Mouse (Mus musculus): ENCODE results near the gene Dnajb13. TPM values are rescaled to one million over a fixed set of nuclear protein-coding genes. Genes with fewer than 3 reads are reported as not detected.
"Not testable (repeated sequence)": the region's sequence is repeated elsewhere in the genome, so short reads cannot be mapped to it uniquely, and the experiment has no call there.

Dnajb13 gene
- polyA plus RNA-seq, 2 experiments from 2014 or later, result 20.0 to 20.3 TPM

DNA sequence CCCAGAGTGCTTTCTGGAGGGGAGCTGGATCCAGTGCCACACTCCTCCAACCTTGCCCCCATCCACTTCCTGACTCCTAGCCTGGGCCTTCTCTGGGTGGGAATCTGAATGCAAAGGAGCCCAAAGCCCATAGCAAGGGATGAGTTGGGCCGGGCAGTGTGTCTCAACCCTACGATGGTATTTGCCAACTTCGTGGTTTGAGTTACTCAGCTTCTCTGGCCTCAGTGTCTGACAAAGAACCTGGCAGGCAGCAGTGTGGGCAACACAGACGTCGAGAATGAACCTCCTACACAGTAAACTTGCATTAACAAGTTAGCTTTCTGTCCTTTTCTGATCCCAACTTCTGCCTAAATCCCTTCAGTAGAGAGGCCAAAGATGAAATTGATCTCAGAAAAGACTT, 30.3 kb downstream of the Dnajb13 start:
- no peak for ATAC-seq

DNA sequence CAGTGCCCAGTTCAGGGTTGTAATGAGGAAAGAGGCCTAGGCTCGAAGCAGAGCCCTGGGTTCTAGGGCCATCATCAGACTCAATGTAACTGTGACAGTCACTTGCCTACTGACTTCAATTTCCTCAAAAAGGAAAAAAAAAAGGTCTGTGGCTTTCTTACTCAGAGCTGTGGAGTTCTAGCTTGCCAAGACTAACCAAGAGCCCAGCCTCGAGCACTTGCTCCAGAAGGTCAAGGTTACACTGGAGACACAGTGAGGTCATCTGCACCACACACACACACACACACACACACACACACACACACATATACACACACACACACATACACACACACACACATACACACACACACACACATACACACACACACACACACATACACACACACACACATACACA, 32.7 kb downstream of the Dnajb13 start:
- ATAC-seq, result not testable (repeated sequence)

DNA sequence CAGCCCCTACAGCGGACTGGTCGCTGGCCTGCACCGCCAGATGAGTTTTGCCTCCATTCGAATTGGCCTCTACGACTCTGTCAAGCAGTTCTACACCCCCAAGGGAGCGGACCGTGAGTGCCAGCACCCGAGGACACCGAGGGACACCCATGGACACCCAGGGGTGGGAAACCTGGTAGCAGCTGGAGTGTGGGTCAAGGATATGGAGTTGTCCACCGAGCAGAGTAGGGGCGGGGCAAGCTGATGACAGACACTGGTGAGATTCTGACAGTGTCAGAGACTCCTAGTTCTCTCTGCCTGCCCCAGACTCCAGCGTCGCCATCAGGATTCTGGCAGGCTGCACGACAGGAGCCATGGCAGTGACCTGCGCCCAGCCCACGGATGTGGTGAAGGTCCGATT, 34.6 kb downstream of the Dnajb13 start:
- ATAC-seq, result no peak

DNA sequence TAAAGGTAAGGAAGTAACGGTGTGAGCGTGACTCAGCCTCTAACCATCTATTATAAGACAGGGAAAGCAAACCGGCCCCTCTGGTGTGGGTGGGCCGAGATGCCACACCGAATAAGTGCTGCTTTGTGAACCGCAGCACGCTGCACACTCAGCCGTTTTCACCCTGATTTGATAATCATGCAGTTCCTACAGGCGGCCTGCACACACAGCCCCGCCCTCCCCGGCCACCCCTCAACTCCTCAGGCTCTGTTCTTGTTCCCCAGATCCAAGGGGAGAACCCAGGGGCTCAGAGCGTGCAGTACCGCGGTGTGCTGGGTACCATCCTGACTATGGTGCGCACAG, 35.0 kb downstream of the Dnajb13 start:
- ATAC-seq, result no peak

DNA sequence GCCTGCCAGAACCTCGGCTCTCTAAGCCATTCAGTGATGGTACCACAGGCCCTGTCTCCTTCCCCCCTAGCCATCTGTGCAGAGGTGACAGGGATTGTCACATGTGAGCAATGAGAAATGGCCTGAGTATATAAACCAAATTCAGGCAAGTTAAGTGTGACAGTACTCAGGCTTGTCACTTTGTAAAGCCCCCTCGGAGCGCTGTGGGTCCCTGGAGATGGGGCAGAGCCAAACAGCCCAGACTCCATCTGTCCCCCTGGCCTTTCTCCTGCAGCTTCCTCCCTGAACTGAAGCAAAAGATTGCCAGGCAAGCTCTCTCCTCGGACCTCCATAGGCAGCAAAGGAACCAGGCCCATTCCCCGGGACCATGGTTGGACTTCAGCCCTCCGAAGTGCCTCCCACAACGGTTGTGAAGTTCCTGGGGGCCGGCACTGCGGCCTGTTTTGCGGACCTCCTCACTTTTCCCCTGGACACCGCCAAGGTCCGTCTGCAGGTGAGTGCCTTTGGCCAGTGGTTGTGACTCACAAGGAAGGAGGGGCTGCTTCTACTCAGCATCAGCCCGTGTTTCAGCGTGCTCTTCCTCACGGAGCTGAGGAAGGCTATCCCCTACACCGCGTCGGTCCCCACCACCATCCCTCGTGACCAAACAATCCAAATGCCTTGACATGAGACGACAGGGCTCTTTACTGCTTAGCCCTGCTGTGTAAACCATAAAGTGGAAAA, 35.5 kb downstream of the Dnajb13 start:
- ATAC-seq, result no peak

DNA sequence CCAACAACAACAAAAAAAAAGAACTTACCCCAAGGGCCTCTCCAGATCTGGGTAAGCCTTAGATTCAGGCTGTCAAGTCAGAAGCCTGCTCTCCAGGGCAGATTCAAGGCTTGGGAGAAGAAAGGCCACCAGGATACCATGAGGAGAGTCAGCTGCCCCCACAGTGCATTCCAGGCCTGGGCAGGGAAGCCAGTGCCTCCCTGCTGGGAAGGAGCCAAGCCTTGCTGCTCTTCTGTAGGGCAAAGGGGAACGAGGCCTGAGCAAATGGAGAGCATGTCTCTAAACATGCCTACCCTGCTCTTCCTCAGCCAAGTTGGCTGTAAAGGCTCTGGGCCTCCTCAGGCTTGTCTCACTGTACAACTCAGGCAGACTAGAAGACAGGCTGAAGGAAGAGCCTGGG, 40.1 kb downstream of the Dnajb13 start:
- ATAC-seq, result no peak

DNA sequence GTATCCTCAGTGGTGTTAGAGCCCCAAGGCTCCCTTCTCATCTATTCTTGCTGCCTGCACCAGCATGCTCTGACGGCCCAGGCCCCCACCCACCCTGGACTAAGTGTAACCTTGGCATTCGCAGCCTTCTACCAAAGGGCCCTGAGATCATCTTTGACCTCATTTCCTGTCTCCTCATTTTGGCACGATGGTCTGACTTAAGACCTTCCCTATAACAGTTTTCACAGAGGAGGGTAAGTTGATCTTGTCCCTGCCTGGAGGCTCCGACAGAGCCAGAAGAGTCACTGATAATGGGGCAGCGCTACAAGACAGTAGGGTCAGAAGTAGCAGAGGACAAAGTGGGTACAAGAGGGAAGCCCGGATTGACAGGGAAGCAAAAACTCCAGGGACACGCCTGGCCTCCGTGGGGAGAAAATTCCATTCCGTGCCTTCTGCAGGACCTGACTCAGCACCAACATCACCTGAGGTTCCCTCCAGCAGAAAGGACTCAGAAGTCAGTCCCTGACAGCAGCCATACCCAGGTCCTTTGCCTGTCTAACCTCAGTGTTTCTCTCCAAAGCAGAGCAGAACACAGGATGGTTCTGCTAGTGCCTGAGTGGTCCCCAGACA, 40.8 kb downstream of the Dnajb13 start:
- no peak for ATAC-seq

DNA sequence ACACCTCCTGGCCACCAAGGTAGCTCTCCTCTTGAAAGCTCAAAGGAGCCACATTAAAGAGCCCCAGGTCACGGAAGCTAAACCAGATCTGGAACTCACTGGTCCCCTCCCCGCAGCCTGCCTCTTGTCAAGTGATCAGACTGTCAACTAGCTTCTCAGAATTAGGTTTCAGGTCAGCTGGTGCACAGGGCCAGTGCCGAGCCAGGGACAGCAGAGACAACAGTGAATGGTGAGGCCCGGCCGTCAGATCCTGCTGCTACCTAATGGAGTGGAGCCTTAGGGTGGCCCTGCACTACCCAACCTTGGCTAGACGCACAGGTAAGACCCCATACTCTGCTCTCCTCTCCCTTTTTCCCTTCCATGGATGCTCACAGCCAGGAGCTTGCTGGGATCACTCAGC, 42.0 kb downstream of the Dnajb13 start, which contains the start of gene Ucp3:
Gene Ucp3, plus strand, starts transcription at position 214 of the 400 bp plus-strand sequence.
- no peak for ATAC-seq

DNA sequence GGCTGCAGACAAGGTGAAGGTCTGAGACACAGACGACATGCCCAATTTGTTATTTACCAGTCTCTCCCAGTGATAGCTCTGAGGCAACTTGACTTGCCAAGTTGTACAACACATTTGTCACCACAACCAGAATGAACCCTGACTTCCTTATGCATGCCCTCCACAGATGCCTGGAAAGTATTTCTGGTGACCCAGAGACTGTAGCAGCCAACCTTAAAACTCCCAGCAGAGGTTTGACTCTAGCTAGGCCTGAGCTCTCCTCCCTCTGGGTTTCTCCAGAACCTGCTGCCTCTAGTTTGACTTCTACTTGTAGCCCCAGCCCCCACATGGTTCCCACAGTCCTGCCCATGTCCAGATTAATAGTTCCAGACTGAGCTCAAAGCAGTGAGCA, 43.4 kb downstream of the Dnajb13 start:
- no peak for ATAC-seq

DNA sequence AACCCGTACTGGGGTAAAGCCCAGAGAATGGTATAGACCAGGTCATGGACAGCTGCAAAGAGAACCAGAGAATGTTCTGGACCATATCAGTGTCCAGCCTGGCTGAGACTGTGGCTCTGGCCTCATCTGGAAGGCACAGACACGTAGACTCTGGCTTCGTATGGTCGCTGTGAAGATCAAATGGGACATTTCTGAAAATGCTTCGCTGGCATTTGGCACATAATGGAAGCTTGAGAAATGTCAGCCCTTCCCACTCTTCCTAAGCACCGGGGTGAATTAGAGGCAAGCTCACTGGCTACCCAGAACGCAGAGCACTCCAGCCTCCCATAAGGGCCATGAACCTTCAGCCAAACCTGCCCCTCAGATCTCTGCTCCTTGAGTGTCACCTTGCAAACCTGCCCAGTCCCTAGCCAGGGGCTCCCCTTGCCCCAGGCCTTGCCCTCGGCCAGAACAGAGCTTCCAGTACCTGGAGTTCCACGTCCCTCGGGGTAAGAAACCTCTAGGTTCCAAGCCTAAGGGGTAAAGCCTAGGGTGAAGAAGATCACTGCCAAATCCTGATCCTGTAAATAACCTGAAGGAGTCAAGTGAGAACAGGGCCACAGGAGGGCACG, 43.9 kb downstream of the Dnajb13 start:
- ATAC-seq, result no peak

DNA sequence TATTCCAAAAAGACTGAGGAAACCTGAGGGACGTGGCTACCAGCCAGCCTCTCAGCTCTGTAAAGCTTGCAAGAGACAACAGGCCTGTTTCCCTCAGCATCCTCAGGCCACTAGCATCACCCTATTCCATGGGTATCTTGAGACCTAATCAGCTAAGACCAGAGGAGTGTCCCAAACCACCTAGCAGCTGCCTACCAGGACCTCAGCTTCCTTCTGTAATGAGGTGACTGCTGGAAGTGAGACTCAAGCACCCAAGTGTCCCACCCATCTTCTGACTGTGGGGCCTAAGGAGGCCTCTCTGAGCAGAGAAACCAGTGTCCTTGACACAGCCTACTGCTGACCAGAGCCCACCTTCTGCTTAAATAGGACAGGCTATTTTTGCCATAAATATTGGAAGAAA, 45.3 kb downstream of the Dnajb13 start:
- ATAC-seq, result no peak

DNA sequence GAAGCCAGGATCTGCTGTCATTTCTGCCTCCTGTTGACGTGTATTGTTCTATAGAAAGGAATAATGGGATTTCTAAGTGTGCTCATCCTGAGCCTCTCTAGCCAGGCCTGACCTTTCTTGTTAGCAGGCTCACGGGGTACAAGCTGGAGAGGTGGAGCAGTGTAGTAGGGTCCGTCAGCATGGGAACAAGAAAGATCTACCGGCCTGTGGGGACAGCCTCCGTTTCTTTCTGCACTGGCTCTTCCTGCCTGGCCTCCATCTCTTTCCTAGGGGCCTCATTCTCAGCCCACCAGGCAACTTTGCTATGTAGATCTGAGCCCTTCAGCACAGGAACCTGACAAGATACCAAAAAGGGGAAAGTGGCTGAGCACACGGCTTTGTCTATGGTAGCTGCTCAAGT, 46.0 kb downstream of the Dnajb13 start:
- ATAC-seq, result no peak

DNA sequence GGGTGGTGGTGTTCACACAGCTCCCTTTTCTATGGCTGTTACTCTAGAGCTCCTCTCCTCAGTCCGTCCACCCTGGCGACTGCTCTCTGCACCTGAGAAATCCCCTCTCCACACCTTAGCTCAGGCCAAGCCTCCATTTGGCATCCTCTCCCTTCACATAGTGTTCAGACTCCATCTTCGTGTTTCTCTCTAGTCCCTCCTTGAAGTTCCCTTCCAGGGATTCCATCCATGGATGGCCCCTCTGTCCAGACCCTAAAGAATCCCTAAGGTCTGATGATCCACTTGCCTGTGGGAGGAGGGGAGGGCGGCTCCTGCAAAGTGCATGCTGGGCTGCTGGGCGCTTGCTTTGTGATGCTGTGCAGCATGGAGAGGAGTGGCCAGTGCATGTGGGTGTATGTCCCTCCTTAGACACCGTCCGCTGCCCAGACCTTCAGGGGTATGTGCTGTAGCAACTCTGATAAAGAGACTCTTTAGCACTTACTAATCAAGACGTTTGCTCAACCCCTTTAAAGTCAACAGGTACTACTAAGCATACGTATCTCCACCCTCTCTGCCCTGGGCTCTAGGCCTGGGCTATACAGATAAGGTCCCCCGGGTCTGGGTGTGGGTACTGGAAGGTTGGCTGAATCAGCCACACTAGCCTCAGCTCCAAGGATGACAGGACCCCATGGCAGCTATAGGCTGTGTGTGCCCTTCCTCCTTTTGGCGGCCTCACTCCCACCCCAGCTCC, 47.8 kb downstream of the Dnajb13 start:
- no peak for ATAC-seq

DNA sequence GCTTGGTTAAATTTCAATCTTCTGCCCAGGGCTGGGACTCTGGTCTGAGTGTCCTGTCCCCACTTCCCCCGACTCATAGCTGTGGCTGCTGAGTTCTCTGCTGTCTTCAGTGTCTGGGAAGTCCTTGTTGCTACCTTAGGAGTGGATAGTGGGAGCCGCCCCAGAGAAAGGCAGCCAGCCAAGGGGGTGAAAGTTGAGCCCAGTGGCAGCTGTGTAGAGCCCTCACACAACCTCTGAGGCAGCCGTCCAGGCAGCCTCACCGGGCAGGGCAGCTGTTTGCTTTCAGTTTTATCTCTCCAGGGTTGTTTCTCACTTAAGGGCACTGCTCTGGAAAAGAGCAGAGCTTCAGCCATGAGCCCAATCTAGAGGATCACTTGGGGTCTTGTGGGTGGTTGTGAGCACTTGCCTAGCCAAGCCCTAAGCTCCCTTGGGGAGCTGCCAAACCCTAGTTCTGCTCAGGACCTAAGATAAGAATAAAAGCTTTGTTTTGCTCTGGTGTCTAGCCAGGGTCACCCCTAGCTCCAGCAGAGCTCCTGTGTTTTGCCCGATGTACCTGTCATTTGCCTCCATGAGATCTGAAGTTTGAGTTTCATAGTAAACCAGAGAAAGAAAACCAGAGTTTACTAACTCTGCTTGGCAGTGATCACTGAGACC, 49.0 kb downstream of the Dnajb13 start:
- no peak for ATAC-seq

DNA sequence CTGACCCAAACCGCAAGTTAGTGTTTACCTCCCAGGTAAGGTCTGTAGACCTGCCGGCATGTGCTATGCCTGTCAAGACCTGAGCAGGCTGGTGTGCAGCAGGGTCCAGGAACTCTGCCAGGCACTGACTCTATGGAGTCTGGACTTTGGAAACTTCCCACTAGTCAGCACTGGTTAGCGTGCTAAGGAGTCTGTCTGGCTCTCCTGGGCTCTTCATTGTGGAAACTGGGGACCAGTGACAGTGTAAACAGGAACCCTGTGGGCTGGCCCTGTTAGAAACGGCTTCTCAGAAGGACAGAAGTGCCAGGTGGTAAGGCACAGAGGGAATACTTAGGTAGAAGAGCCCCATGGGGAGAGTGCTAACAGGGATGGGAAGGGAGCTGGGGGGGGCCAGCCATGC, 49.5 kb downstream of the Dnajb13 start:
- no peak for ATAC-seq

DNA sequence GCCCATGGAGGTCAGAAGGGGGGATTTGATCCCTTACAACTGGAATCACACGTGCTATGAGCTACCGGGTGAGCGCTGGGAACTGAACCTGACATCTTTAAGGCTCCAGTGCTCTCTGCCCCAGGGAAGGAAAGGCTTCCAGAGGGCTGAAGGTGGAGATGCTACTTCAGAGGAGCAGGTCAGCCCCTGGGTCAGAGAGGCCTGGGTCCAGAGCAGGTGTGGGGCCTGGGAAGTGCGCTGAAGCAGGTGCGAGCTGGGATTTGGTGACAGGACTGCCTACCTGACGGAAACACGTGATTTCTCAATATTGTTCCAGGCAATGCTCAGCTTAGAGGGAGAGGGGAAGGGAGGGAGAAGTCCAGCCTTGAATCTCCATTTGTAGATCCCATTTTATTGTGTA, 50.5 kb downstream of the Dnajb13 start:
- no peak for ATAC-seq

DNA sequence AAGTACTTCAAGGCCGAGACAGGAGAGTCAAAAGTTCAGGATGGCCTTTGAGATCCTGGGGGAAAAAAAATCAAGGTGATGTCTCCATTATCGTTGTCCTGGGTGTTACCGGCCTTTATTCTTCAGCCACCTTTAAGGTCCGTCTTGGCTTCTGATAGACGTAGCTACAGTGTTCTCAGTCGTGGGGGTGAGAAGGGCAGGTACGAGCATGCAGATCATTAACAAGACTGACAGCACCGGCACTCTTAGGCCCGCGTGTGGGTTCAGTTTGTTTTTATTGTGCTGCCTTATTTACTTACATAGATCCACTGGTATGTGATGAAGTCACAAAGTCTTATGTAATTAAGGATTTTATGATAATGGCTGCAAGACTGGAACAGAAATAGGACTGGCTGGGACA, 51.0 kb downstream of the Dnajb13 start:
- ATAC-seq, result no peak

DNA sequence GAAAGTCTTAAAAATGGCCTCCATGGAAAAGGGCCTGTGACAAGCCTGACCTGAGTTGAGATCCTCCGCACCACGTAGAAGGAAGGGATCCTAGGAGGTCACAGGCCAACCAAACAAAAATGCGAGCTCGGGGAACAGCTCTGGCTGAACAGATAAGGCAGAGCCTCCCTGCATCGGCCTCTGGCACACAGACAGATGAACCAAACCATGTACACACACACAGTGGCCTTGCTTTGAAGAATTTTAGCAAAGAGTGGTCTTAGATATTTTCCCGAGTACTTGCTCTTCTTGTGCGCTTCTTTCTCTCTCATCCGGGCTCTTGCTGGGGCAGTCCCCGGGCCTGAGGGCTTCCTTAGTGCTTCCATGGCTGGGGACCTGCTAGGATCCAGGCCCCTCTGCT, 51.6 kb downstream of the Dnajb13 start:
- no peak for ATAC-seq

DNA sequence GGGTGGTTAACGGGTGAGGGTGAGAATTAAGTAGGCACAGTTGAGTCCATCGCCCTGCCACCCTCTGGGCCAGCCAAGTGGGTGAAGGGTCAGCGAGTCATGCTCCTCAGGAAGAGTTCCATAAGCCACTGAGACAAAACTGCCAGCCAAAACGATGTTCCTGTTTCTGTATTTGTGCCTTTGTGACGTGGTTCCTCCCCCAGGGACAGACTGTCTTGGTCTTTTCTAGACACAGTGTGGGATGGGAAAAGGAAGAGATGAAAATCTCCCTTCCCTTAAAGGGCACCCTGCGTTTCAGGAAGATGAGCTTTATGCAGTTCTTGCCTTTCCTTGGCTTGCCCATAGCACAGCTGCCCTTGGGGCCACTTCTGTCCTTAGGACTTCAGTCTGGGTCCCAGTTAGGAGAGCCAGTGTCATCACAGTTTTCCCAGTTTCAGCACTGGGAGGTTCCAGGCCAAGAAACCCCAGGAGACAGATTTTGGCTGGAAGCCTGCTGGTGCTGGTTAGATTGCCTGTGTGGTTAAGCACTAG, 53.1 kb downstream of the Dnajb13 start:
- no peak for ATAC-seq

DNA sequence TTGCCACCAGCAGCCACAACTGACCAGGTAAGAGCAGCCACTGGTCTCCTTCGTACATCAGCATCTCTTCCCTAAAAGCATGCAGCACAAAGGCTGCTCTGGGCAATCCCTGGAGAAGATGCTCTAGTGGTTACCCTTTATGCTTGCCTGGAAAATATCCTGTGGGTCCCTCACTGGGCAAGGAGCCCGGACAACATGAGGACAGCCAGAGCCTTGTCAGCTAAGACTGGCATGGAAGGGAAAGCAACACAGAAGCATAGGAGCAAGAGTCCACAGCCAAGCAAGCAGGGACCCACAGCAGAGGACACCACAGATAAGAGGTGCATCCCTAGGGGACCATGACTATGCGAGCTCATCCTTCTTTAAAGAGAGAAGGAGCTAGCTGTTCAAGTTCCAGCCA, 54.9 kb downstream of the Dnajb13 start:
- ATAC-seq, result no peak

DNA sequence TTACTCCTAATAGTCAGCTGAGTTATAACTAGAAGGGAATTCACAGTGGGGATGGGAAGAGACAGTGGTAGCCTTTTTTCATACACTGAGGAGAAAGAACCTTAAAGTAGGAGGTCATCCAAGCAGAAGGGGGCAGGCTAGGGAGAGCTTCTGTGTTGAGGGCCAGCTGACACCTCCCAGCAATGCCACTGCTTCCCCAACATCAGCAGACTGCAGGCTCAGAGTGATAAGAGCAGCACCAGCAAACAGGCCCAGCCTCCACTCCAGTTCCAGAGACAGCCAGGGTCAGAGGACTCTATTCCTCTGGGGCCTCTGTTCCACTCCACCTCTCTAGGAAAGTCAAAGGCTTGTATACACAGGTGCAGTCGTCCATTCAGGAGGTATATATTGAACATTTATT, 56.6 kb downstream of the Dnajb13 start:
- ATAC-seq, result no peak
